Mouse (Mus musculus) intestine, postnatal 0 days (tissue): ENCODE measurements around the gene Blvra. TPM values are rescaled to one million over a fixed set of nuclear protein-coding genes. Genes with fewer than 3 reads are reported as not detected.
A peak's percentile ranks its signal among the peaks of the same experiment; 100 is the strongest.
"Not testable (repeated sequence)": the region's sequence is repeated elsewhere in the genome, so short reads cannot be mapped to it uniquely, and the experiment has no call there.

Experiments used
- ATAC-seq: fragments of 200-750 bp; cut with Nextera tagmentation; 2 replicates; pipeline ENCODE4 v1.8.0; 2017; ENCODE audit warnings: mild to moderate bottlenecking, moderate TSS enrichment, moderate library complexity
- H3K27ac ChIP-seq: fragments of 300-500 bp; sonication (generic); 2 replicates; pipeline ENCODE4 v1.5.1; 2014; ENCODE audit warnings: mild to moderate bottlenecking, low read depth, low read length, moderate library complexity
- H3K27me3 ChIP-seq: fragments of 300-500 bp; sonication (generic); replicated peaks from 2 replicates; pipeline ENCODE4 v1.6.1; 2014; ENCODE audit warnings: low read length, mixed read lengths; ENCODE audit not compliant: control insufficient read depth, insufficient read depth
- H3K36me3 ChIP-seq: fragments of 300-500 bp; sonication (generic); 2 replicates; pipeline ENCODE4 v1.6.1; 2014; ENCODE audit warnings: mild to moderate bottlenecking, moderate library complexity; ENCODE audit not compliant: control insufficient read depth, insufficient read depth
- H3K4me1 ChIP-seq: fragments of 300-500 bp; sonication (generic); replicated peaks from 2 replicates; pipeline ENCODE4 v1.6.1; 2014; ENCODE audit warnings: antibody characterized with exemption, low read length, mixed read lengths; ENCODE audit not compliant: control insufficient read depth, insufficient read depth
- H3K4me2 ChIP-seq: fragments of 300-500 bp; sonication (generic); replicated peaks from 2 replicates; pipeline ENCODE4 v1.6.1; 2014; ENCODE audit warnings: low read depth, mild to moderate bottlenecking, moderate library complexity
- H3K4me3 ChIP-seq: fragments of 300-500 bp; sonication (generic); 2 replicates; pipeline ENCODE4 v1.5.1; 2014; ENCODE audit warnings: low read depth, low read length
- H3K9ac ChIP-seq: fragments of 300-500 bp; sonication (generic); 2 replicates; pipeline ENCODE4 v1.6.1; 2014; ENCODE audit warnings: mild to moderate bottlenecking, low read depth, low read length
- H3K9me3 ChIP-seq: fragments of 300-500 bp; sonication (generic); 2 replicates; pipeline ENCODE4 v1.6.1; 2016; ENCODE audit warnings: mixed run types; ENCODE audit not compliant: control insufficient read depth
- CTCF ChIP-seq: sonication (generic); IDR thresholded peaks from 2 replicates; pipeline ENCODE4 v1.5.1; 2016; ENCODE audit warnings: low read depth, mild to moderate bottlenecking, control low read depth, antibody characterized with exemption, moderate library complexity
- WGBS: fragments of 180-500 bp; shearing (Covaris S2); extraction: QIAGEN DNeasy Blood & Tissue Kit; methylation state at CpG from one replicate; pipeline ENCODE4 v1.1.7; 2014; 5-methylcytosine and 5-hydroxymethylcytosine counted together
- polyA plus RNA-seq: library from polyadenylated mRNA; unstranded; fragments of >200 nt; fragmentation: Nextera tagmentation; extraction: Ambion mirVana; gene quantifications from 2 replicates; pipeline ENCODE4 v1.2.1, GENCODE M21; 2015

The Blvra gene
- polyA plus RNA-seq, 1 experiment from 2014 or later: 64.3 TPM

DNA sequence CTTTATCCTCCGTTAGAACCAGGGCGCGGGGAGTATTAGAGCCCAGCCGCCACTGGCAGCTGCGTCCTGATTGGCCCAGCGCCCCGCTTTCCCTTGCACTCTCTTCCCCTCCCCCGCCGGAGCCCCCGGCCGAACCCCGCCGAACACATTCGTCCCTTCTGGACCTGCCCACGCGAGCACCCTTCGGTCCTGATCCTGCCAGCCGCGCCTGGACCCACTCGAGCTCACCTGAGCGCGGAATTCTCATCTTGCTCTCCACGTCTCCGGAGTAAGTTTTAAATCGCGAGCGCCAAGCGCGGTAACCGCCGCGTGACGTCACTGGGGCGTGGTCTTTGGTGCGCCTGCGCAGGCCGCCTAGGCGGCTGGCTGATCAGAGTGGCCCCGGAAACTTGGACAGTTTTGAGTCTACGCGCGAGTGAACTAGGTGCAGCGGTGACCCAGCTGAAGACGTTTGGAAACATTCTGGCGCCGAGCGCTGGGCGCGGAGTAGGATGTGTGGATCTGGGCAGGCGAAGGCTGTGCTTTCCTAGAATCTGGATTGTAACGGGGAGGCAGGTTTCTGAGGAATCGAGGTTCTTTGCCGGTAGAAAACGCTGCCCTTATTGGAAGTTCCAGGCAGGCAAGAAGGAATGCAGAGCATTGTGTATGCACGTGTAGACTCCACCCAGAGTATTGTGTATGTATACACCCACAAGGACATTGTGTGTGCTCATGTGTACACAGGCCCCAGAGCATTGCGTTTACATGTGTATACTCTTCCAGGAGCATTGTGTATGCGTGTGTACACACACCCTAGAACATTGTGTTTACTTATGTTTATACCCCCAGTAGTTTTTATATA, 63.4 kb downstream of the Blvra start, which contains the start of gene Ncaph:
Ncaph (minus strand) TSS at position 334 of the 841 bp plus-strand sequence.
- Histone ChIP-seq H3K27me3 (no peaks in the 10 kb centered on the region), H3K9me3 (no peaks in the 10 kb centered on the region), H3K4me1 (0 out of 2 replicates have a peak, but pooled peaks cover 4% of the 10 kb centered on the region), H3K36me3 (no peaks in the 10 kb centered on the region), H3K4me2 (peak within 1 kb of the TSS; percentile 75), H3K27ac (peak within 1 kb of the TSS; percentile 88), H3K4me3 (peak within 1 kb of the TSS; percentile 86), H3K9ac (peak within 1 kb of the TSS; percentile 52; the same call in 1 of the 2 replicates)
- TF ChIP-seq CTCF: no peak
- 1% methylated on average over 57 of the region's 57 CpGs for WGBS
- peak; percentile 85 for ATAC-seq

DNA sequence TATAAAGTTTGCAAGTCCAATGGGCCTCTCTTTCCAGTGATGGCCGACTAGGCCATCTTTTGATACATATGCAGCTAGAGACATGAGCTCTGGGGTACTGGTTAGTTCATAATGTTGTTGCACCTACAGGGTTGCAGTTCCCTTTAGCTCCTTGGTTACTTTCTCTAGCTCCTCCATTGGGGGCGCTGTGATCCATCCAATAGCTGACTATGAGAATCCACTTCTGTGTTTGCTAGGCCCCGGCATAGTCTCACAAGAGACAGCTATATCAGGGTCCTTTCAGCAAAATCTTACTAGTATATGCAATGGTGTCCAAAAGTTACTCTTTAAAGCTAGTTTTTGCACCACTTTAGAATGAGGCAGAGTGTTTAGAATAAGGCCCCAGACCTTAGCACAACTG, 64.8 kb downstream of the Blvra start:
- H3K27me3 ChIP-seq, ATAC-seq, H3K4me2 ChIP-seq, H3K27ac ChIP-seq, H3K4me3 ChIP-seq, H3K9me3 ChIP-seq, H3K9ac ChIP-seq, H3K36me3 ChIP-seq, H3K4me1 ChIP-seq: not testable (repeated sequence)
- TF ChIP-seq CTCF: peak; percentile 51
- 35% methylated on average over 2 of the region's 3 CpGs for WGBS

DNA sequence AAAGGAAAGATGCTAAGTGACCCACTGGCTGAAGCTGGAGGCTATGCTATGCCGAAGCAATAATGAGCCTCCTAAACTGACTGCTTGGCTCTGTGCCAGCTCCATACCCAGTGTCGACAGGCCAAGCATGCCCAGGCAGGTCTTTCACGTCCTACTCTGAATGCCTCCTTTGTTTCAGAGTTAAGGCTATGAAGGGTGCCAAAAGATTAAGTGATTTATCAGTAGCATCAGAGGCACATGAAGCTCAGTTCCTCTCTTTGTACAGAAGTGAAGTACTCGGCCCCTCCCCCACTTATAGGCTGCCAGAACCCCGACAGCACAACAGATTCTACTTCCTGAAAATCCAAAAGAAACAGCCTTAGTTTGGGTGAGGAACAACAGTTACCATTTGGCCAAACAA, 66.5 kb downstream of the Blvra start:
- Histone ChIP-seq H3K9ac (no peak overlapping the region), H3K4me2 (0 out of 2 replicates have a peak overlapping the region, but pooled peaks have one; percentile 1)
- no peak for TF ChIP-seq CTCF

DNA sequence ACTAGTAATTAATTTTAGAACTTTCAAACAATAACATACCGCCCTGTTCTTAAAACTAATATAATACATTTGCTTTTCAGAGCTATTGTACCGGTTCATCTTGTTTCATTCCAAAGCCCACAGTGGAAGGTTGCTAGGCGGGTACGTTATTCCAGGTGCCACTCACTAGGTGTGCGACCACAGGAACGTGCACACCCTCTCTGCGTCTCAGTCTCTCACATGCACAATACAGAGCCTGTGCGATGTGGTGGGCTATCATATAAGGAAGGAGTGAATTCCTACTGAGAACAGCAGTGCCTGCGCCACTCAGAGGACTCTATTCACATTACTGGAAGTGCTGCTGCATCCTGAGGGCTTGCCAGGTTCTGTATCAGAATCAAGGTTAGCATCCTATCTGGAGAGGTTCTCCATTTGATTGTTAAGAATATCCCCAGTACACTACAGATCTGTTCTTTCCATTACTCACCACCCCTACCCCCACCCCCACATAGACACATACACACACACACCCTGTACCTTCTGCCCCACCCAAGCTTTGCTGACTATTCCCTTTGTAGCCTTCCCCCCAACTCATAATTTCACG, 67.5 kb downstream of the Blvra start:
- no peak for ATAC-seq
- WGBS: 55% methylated on average over 10 of the region's 10 CpGs
- no peaks in the 10 kb centered on the region for H3K27me3 ChIP-seq
- TF ChIP-seq CTCF: no peak
- no peak overlapping the region for H3K27ac ChIP-seq
- H3K9me3 ChIP-seq: no peaks in the 10 kb centered on the region
- no peak overlapping the region for H3K9ac ChIP-seq
- no peak overlapping the region for H3K4me3 ChIP-seq
- H3K4me1 ChIP-seq: 0 out of 2 replicates have a peak, but pooled peaks cover 4% of the 10 kb centered on the region
- peaks cover 10% of the 10 kb centered on the region; the same call in 1 of the 2 replicates for H3K36me3 ChIP-seq
- no peak overlapping the region for H3K4me2 ChIP-seq

More for the DNA sequence above, 66.5 kb downstream of the Blvra start:
- peak; percentile 39; the same call in 1 of the 2 replicates for ATAC-seq
- no peak overlapping the region for H3K27ac ChIP-seq
- no peaks in the 10 kb centered on the region for H3K27me3 ChIP-seq
- H3K36me3 ChIP-seq: peaks cover 10% of the 10 kb centered on the region; the same call in 1 of the 2 replicates
- H3K4me3 ChIP-seq: no peak overlapping the region
- 0 out of 2 replicates have a peak, but pooled peaks cover 4% of the 10 kb centered on the region for H3K4me1 ChIP-seq
- WGBS: 7% methylated on average over 5 of the region's 5 CpGs
- no peaks in the 10 kb centered on the region for H3K9me3 ChIP-seq

DNA sequence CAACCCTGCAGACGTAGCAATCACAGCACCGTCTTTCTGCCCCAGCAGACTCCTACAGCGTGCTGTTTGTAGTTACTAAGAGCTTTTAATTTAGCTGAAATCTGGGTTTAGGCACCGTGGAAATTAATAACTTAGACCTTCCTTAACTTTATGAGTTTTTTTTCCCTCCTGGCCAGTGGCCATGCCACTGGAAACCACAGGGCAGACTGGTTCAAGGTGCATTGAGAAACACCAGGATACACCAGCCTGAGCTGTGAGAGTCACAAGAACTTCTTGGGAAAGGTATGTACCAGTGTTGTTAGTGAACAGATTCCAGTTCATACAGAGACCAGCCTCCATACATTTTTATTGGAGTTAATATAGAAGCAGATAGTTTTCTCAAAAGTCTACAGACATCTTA, 68.0 kb downstream of the Blvra start:
- H3K4me3 ChIP-seq: no peak overlapping the region
- H3K36me3 ChIP-seq: peaks cover 10% of the 10 kb centered on the region; the same call in 1 of the 2 replicates
- H3K4me2 ChIP-seq: no peak overlapping the region
- WGBS: 74% methylated on average over 4 of the region's 4 CpGs
- H3K9ac ChIP-seq: no peak overlapping the region
- H3K27ac ChIP-seq: no peak overlapping the region
- ATAC-seq: no peak
- H3K27me3 ChIP-seq: no peaks in the 10 kb centered on the region
- H3K4me1 ChIP-seq: 0 out of 2 replicates have a peak, but pooled peaks cover 4% of the 10 kb centered on the region
- H3K9me3 ChIP-seq: no peaks in the 10 kb centered on the region
- TF ChIP-seq CTCF: no peak

DNA sequence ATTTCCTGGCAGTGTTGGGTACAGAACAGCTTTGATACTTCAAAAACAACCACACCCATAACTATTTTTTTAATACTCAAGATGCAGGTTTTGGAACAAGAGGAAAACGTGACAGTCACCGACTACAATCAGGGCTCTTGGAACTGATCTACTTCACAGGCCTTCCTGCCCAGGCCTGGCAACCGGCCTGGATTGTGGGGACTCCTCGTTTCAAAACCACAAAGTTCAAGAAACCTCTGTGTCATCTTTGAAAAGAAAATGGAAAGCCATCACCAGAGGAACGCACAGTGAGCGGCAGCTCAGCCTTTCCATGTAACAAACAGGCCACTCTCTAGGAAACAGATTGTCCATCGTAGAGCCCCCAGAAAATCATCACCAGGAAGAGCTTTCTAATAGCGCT, 68.6 kb downstream of the Blvra start:
- H3K4me1 ChIP-seq: 0 out of 2 replicates have a peak, but pooled peaks cover 4% of the 10 kb centered on the region
- peaks cover 10% of the 10 kb centered on the region; the same call in 1 of the 2 replicates for H3K36me3 ChIP-seq
- no peaks in the 10 kb centered on the region for H3K27me3 ChIP-seq
- no peak for TF ChIP-seq CTCF
- H3K9ac ChIP-seq: no peak overlapping the region
- H3K4me3 ChIP-seq: no peak overlapping the region
- no peaks in the 10 kb centered on the region for H3K9me3 ChIP-seq
- no peak overlapping the region for H3K27ac ChIP-seq
- WGBS: 89% methylated on average over 8 of the region's 8 CpGs
- no peak overlapping the region for H3K4me2 ChIP-seq
- ATAC-seq: no peak
